Mouse (Mus musculus) stomach, embryonic 14.5 days (tissue): ENCODE measurements around the gene Sox13. TPM values are rescaled to one million over a fixed set of nuclear protein-coding genes. Genes with fewer than 3 reads are reported as not detected.

Experiments
- ATAC-seq: fragments of 200-750 bp; cut with Nextera tagmentation; 2 replicates; pipeline ENCODE4 v1.8.0; 2017; ENCODE audit warnings: low read depth, moderate TSS enrichment; ENCODE audit not compliant: insufficient number of reproducible peaks, insufficient read depth, low FRiP score
- H3K27ac ChIP-seq: fragments of 300-500 bp; sonication (generic); 2 replicates; pipeline ENCODE4 v1.5.1; 2014; ENCODE audit warnings: mild to moderate bottlenecking, low read length, moderate library complexity, mixed read lengths
- H3K27me3 ChIP-seq: fragments of 300-500 bp; sonication (generic); 2 replicates; pipeline ENCODE4 v1.6.1; 2014; ENCODE audit warnings: low read length, control low read depth, mixed read lengths; ENCODE audit not compliant: control insufficient read depth, insufficient read depth
- H3K36me3 ChIP-seq: fragments of 300-500 bp; sonication (generic); 2 replicates; pipeline ENCODE4 v1.6.1; 2014; ENCODE audit warnings: mild to moderate bottlenecking, control low read depth, low read length, moderate library complexity, mixed read lengths; ENCODE audit not compliant: control insufficient read depth, insufficient read depth
- H3K4me1 ChIP-seq: fragments of 300-500 bp; sonication (generic); 2 replicates; pipeline ENCODE4 v1.6.1; 2014; ENCODE audit warnings: low read length, control low read depth, mixed read lengths; ENCODE audit not compliant: control insufficient read depth, insufficient read depth
- H3K4me2 ChIP-seq: fragments of 300-500 bp; sonication (generic); replicated peaks from 2 replicates; pipeline ENCODE4 v1.6.1; 2014; ENCODE audit warnings: low read depth, low read length, control low read depth
- H3K4me3 ChIP-seq: fragments of 300-500 bp; sonication (generic); 2 replicates; pipeline ENCODE4 v1.5.1; 2014; ENCODE audit warnings: low read depth, low read length, control low read depth
- H3K9ac ChIP-seq: fragments of 300-500 bp; sonication (generic); replicated peaks from 2 replicates; pipeline ENCODE4 v1.6.1; 2014; ENCODE audit warnings: low read depth, mild to moderate bottlenecking, control low read depth, low read length, moderate library complexity, mixed read lengths
- H3K9me3 ChIP-seq: fragments of 300-500 bp; sonication (generic); 2 replicates; pipeline ENCODE4 v1.6.1; 2016; ENCODE audit warnings: low read depth, low read length, control low read depth; ENCODE audit not compliant: control insufficient read depth
- WGBS: fragments of 180-500 bp; shearing (Covaris S2); extraction: QIAGEN DNeasy Blood & Tissue Kit; methylation state at CpG from one replicate; pipeline ENCODE4 v1.1.7; 2014; 5-methylcytosine and 5-hydroxymethylcytosine counted together
- polyA plus RNA-seq: library from polyadenylated mRNA; unstranded; fragments of >200 nt; fragmentation: Nextera tagmentation; extraction: Ambion mirVana; gene quantifications from 2 replicates; pipeline ENCODE4 v1.2.1, GENCODE M21; 2014

Gene Sox13
- polyA plus RNA-seq, 1 experiment from 2014 or later, result 8.2 TPM

DNA sequence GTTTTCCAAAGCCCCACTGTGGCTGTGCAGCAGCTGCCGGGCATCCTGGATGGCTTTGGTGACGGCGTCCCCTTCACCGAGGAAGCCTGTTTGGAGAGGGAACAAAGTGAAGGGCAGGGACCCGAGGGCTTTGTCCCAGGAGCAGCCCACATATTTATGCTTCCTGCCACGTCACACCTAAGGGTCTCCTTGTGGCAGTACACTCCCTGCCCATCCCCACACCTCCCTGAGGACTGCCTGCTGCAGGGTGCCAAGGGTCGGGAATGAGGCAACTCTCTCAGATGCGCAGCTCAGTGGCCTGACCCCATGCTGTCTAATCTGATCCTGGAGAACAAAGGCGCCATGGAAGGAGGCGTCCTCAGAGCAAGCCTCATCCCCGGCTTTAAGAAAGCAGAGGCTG, 38.0 kb downstream of the Sox13 start:
- Histone ChIP-seq H3K4me3 (no peak overlapping the region), H3K27me3 (no peaks in the 10 kb centered on the region), H3K9ac (no peak overlapping the region), H3K9me3 (no peaks in the 10 kb centered on the region), H3K4me1 (no peaks in the 10 kb centered on the region), H3K36me3 (peaks cover 12% of the 10 kb centered on the region), H3K27ac (no peak overlapping the region), H3K4me2 (no peak overlapping the region)
- 75% methylated on average over 11 of the region's 11 CpGs for WGBS
- ATAC-seq, result no peak

DNA sequence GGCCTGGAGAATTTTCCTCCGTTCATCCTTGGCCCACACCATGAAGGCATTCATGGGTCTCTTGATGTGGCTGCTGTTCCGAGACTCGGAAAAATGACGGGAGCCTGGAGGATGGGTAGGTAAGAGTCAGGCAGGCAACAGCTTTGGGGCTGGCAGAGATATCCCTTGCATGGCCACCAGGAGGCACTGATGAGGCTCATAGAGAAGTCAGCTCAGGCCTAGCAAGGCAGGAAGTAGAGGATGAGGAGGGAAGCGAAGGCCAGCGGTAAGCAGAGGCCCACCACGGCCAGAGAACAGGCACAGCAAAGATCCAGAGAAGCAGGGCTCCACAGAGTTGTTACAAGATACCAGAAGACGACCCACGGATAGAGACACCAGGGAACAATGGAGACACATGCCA, 38.7 kb downstream of the Sox13 start:
- no peaks in the 10 kb centered on the region for H3K9me3 ChIP-seq
- H3K27me3 ChIP-seq, result no peaks in the 10 kb centered on the region
- H3K4me3 ChIP-seq, result no peak overlapping the region
- no peaks in the 10 kb centered on the region for H3K4me1 ChIP-seq
- H3K9ac ChIP-seq, result no peak overlapping the region
- H3K36me3 ChIP-seq, result peaks cover 12% of the 10 kb centered on the region
- ATAC-seq, result no peak
- no peak overlapping the region for H3K27ac ChIP-seq
- WGBS, result 48% methylated on average over 9 of the region's 9 CpGs
- H3K4me2 ChIP-seq, result no peak overlapping the region

DNA sequence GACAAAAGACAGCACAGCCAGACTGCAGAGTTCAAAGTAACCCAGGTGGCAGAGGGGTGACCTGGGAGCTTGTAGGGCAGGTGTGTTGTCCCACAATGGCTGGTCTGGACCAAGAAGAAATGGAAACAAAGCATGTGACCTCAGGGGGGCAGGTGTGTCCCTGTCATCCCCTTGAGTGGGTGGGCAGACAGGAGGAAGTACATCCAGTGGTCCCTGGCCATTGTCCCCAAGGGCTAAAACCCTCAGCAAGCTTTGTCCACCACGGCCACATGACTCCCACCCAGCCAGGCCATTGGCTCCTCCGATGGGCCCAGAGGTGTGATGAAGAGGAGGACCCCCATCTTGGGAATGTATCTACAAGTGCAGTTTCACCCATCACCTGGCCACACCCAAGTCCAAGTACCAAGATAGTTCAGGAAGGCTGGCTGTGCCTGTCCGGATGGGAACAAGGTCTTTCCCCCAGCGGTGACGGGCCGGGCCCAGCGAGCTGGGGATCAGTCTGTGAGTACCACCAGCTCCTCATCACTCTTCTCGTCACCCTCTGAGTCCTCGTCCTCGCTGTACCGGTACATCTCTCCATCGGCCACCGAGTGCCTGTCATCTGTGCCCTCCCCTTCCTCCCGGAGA, 40.9 kb downstream of the Sox13 start:
- 88% methylated on average over 14 of the region's 14 CpGs for WGBS
- Histone ChIP-seq H3K27me3 (no peaks in the 10 kb centered on the region), H3K9ac (no peak overlapping the region), H3K36me3 (peaks cover 8% of the 10 kb centered on the region), H3K4me3 (no peak overlapping the region), H3K4me1 (peaks cover 6% of the 10 kb centered on the region), H3K27ac (no peak overlapping the region), H3K9me3 (no peaks in the 10 kb centered on the region), H3K4me2 (no peak overlapping the region)
- no peak for ATAC-seq

DNA sequence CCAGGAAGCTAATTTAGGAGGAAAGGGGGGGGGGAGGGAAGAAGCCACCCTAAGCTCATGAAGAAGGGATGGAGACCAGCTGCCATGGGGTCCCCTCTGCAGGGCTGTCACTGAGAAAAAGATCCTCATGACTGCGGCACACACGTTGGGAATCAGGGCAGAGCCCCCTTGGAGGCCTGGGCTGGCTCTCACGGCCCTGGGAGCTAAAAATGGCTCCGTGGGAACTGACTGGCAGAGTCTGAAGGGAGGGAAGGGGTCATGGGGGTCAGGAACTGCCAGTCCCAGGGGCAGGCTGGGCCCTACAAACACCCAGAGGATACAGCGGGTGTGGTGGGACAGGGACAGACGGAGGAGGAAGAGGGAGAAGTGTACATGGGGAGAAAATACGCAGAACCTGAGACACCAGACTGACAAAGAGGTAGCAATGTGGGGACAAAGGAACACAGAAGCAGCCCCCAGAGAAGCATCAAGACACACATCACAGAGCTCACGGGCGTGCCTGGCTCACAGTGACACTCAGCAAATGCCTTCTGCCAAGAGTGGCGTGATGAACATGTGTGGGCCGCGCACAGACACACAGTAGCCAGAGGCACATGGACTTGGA, 41.5 kb downstream of the Sox13 start:
- H3K27ac ChIP-seq, result no peak overlapping the region
- H3K36me3 ChIP-seq, result peaks cover 6% of the 10 kb centered on the region
- H3K9me3 ChIP-seq, result no peaks in the 10 kb centered on the region
- 60% methylated on average over 12 of the region's 12 CpGs for WGBS
- no peak overlapping the region for H3K4me2 ChIP-seq
- ATAC-seq, result no peak
- no peak overlapping the region for H3K9ac ChIP-seq
- H3K4me1 ChIP-seq, result peaks cover 6% of the 10 kb centered on the region
- no peaks in the 10 kb centered on the region for H3K27me3 ChIP-seq
- H3K4me3 ChIP-seq, result no peak overlapping the region

DNA sequence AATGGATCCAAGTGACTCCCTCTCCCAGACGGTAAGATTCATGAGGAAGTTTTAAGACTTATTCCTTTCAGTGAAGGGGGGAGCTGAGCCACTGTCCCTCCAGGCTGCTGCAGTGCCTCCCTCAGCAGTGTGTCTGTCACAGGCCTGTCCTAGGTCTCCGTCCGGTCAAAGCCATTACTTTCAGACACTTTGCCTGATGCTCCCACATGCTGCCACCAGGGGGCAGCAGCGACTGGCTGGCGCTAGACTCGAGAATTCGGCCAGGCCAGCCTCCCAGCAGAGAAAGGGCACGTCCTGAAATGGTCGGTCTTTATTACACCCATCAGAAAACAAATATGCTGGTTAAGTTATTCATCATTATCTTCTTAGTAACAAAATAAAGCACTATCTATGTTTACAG, 42.2 kb downstream of the Sox13 start:
- Histone ChIP-seq H3K4me2 (no peak overlapping the region), H3K9ac (no peak overlapping the region), H3K27ac (no peak overlapping the region), H3K36me3 (peaks cover 6% of the 10 kb centered on the region), H3K4me1 (peaks cover 6% of the 10 kb centered on the region), H3K9me3 (no peaks in the 10 kb centered on the region), H3K27me3 (no peaks in the 10 kb centered on the region), H3K4me3 (no peak overlapping the region)
- ATAC-seq, result no peak
- WGBS, result 9% methylated on average over 9 of the region's 9 CpGs

DNA sequence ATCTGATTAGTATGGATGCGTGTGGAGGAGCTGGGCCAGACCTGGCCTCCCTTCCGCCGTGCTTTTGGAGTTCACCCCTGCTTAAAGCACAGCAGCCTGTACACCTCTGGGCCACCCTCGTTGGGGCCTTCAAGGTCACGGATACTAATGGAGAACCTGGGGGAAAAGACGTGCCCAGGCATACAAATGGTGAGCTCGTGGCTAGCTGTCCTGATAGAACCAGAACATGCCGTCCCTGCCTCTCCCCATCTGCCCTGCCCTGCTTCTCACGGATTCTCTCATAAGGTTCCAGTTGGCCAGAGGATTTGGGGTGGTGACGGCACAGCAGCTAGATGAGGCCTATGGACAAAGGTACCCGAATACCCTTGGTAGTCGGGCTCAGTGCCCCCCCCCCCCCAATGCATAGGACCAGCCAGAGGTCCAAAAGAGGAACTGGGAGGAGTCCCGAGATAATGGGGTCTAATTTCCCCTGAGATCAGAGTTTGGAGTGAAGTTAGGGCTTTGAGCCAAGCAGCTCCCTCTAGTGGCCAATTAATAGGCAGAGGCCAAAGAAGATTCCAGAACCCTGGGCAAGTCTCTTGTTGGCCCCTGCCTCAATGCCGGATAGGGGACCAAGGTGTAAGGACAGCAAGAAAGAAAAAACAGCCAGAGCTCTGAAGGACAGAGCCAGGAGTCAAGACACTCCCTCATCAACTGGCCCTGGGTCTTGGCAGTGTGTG, 43.7 kb downstream of the Sox13 start:
- Histone ChIP-seq H3K27me3 (no peaks in the 10 kb centered on the region), H3K4me1 (peaks cover 6% of the 10 kb centered on the region), H3K4me3 (no peak overlapping the region), H3K4me2 (no peak overlapping the region), H3K27ac (no peak overlapping the region), H3K9me3 (no peaks in the 10 kb centered on the region), H3K36me3 (peaks cover 6% of the 10 kb centered on the region; the same call in 1 of the 2 replicates), H3K9ac (no peak overlapping the region)
- ATAC-seq, result no peak
- WGBS, result 70% methylated on average over 14 of the region's 14 CpGs

DNA sequence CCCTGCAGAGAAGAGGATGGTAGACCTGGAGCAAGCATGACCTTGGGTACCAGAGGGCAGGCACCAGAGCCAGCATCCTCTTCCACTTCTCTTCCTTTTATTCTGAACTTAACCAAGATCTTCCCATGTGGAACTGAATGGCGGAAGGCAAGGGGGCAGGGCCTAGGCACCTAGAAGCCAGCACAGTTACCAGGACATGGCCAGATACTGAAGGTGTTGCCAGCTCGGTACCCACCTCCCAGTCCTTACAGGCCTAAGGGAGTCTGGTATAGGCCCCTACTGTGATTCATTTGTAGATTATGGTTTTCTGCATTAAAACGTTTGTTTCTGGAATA, 44.2 kb downstream of the Sox13 start:
- ATAC-seq, result no peak
- no peaks in the 10 kb centered on the region for H3K27me3 ChIP-seq
- H3K9ac ChIP-seq, result no peak overlapping the region
- H3K4me2 ChIP-seq, result no peak overlapping the region
- H3K4me1 ChIP-seq, result peaks cover 6% of the 10 kb centered on the region
- no peak overlapping the region for H3K4me3 ChIP-seq
- no peaks in the 10 kb centered on the region for H3K9me3 ChIP-seq
- no peak overlapping the region for H3K27ac ChIP-seq
- WGBS, result 78% methylated on average over 3 of the region's 3 CpGs
- peaks cover 6% of the 10 kb centered on the region; the same call in 1 of the 2 replicates for H3K36me3 ChIP-seq

DNA sequence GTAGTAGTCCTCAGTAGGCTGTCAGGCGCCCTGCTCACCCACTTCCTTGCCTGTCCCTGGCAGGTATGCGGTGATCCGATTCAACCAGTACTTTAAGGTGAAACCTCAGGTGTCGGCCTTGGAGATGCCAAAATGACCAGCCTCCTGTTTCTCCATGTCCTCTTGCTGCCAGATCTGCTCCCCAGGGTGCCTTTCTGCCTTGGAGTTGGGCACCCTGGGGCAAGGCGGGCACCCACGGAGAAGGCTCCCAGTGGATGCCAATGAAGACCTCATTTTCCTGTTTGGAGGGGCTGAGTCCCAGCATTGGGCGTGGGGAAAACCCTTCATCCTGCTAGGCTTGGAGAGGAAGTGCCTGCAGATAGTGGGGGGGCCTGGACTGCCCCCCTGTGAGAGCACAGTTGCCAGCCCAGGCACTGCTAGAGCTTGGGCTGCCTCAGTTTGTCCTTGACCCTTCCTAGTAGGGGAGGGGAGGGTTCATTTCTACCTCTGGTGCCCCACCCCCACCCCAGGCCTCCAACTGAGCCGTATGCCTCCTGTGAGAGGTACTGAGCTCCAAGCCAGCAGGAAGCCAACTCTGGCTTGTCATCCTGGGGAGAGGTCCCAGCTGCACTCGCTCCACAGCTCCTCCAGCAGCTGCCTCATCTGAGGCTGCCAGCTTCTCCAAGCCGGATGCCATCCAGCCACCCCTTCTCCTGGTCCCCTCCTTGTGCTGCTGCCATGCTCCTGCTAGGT, 44.8 kb downstream of the Sox13 start:
- H3K9ac ChIP-seq, result no peak overlapping the region
- no peaks in the 10 kb centered on the region for H3K9me3 ChIP-seq
- WGBS, result 56% methylated on average over 10 of the region's 10 CpGs
- no peak overlapping the region for H3K27ac ChIP-seq
- no peaks in the 10 kb centered on the region for H3K27me3 ChIP-seq
- no peak for ATAC-seq
- H3K4me3 ChIP-seq, result no peak overlapping the region
- no peak overlapping the region for H3K4me2 ChIP-seq
- H3K4me1 ChIP-seq, result peaks cover 6% of the 10 kb centered on the region
- H3K36me3 ChIP-seq, result peaks cover 2% of the 10 kb centered on the region; the same call in 1 of the 2 replicates
